Mouse (Mus musculus) c-Kit-positive CD71-positive TER-119-negative erythroid progenitor cells, embryonic 14.5 days (primary cell): Measurements from ENCODE around the gene Uqcr11.
A peak's percentile ranks its signal among the peaks of the same experiment; 100 is the strongest.

Source experiments
- DNase-seq: peaks from one replicate; pipeline ENCODE4 v3.0.0-alpha.2; 2013; ENCODE audit warnings: low read depth

Uqcr11 gene

GRCm38 (mm10) chr10:80376160-80376559, 30.5 kb downstream of the Uqcr11 start:
- DNase-seq = peak; percentile 89

GRCm38 (mm10) chr10:80374063-80374462, 32.6 kb downstream of the Uqcr11 start:
- peak; percentile 68 for DNase-seq

DNA sequence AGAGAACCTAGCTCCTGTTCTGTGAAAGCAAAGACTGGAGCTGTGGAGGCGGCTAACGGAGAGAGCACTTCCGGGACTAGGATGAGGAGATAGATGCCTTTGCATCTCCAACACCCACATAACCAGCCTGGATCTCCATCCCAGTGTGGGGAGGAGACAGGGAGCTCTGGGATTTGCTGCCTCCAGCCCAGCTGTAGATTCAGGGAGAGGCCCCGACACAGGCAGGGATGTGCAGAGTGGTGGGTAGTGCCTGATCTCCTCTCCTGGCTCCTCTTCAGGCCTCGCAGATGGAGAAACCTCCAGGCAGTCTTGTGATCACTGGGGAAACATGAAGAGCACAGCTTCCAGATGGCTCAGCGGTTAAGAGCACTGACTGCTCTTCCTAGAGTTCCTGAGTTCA, 33.9 kb downstream of the Uqcr11 start:
- DNase-seq = no peak

DNA sequence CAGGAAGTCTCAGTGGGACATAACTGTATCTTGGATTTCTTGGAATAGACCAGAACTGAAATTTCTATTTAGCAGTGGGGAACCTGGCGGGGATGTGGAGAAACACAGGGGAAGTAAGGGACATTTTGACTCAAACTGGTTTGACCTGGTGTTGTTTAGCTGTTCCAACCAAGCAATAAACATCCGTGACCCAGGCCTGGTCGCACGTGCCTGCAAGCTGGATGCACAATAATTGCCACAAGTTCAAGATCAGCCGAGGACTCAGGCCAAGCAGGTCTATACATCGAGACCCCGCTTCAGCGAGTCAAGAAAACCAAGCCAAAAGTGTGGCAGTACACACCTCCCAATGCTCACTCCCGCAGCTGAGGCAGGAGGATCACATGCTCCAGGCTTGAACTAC, 34.6 kb downstream of the Uqcr11 start:
- no peak for DNase-seq

- DNase-seq = no peak
Measured at GRCm38 (mm10) chr10:80371411-80371966, 35.1 kb downstream of the Uqcr11 start.

DNA sequence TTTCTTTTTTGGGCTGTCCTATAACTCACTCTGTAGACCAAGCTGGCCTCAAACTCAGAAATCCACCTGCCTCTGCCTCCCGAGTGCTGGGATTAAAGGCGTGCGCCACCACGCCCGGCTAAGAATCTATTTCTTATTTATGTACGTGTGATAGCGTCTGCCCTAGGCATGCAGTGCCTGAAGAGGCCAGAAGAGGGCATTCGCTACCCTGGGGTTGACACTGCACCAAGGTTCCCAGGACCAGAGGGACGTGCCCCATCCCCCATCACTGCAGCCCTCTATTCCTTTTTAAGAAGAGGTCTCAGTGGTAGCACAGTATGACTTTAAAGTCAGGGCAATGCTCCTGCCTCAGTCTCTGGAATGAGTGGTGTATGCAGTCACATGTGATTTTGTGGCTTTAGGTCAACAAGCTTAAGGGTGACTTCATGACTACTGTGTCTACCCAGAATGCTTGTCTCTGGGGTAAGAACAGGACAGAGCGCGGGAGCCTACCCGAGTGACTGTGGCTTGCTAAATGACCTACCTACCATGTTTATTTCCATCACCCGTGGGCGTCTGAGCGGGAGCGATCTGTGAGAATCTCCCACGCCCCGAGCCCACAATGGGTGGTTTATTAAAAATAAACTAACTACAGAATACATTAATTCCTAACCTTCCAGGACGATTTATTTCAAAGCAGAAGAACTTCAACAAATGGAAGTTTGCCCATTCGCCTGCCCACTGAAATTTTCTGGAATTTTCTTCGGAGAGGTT, 36.5 kb downstream of the Uqcr11 start:
- no peak for DNase-seq

DNA sequence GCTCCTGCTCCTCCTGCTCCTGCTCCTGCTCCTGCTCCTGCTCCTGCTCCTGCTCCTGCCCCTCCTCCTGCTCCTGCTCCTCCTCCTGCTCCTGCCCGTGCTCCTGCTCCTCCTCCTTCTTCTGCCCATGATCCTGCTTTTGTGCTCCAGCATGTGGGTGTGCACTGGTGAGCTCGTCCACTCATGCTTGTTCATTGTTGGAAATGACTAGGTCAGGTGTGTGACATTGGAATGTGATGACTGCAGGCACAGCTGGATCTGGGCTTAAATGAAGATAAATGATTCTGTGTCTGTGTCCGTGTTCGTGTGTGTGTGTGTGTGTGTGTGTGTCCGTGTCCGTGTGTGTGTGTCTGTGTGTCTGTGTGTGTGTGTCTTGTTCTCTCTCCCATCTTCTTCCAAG, 38.2 kb downstream of the Uqcr11 start:
- DNase-seq = no peak

- no peak for DNase-seq
Measured at GRCm38 (mm10) chr10:80367954-80368353, 38.7 kb downstream of the Uqcr11 start.

DNA sequence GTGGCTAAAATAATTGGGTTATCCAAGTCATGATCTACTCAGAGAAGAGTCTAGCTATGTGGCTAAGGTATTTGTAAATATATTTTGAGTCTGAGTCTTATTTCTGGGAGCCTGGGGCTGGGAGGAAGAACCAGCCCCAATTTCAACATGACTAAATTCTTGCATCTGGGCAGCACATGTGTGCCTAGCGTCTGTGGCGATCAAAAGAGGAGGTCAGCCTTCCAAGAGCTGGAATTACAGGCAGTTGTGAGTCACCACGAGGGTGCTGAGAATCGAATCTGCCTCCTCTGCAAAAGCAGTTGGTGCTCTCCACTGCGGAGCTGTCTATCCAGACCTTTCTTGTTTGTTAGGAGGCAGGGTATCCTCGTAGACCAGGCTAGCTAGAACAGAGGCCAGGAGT, 40.9 kb downstream of the Uqcr11 start:
- no peak for DNase-seq

- no peak for DNase-seq
Measured at GRCm38 (mm10) chr10:80363734-80364133, 42.9 kb downstream of the Uqcr11 start.

DNA sequence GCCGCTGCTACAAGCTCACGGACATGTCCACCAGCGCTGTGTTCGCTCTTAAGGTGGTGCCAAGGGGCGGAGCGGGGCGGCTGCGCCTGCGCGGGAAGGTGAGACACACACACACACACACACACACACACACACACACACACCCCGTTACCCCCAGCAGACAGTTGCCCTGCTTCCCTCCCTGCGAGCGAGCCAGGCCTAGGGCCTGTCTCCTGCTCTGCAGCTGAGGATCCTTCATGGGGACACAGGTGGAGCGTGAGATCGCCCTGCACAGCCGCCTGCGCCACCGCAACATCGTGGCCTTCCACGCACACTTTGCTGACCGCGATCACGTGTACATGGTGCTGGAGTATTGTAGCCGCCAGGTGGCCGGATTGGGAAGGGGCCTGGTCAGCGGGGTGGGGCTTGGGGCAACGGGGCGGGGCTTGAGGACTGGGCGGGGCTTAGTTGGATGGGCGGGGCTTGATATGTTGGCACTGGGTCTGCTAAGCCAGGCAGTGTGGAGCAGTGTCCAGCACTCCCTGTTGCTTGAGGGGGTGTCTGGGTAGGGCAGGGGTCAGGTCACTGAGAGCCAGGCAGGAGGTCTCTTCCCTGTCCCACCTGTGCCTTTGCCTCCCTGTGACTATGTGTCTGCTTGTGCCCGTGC, 48.5 kb downstream of the Uqcr11 start:
- no peak for DNase-seq

DNA sequence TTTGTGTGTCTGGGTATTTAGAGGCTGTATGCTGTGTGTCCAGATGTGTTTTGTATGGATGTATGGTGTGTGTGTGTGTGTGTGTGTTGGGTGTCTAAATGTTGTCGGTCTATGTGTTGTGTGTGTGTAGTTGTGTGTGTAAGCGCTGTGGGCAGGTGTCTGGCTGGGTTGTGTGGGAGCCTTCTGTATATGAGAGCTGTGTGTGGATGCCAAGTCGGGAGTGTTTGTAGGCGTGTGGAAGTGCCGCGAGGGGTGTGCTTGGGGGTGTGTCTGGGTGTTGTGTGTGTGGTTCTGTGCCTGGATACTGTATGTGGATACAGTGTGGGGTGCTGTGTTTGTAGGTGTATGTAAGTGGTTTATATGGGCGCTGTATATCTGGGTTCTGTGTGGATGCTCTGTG, 49.3 kb downstream of the Uqcr11 start:
- DNase-seq = no peak

DNA sequence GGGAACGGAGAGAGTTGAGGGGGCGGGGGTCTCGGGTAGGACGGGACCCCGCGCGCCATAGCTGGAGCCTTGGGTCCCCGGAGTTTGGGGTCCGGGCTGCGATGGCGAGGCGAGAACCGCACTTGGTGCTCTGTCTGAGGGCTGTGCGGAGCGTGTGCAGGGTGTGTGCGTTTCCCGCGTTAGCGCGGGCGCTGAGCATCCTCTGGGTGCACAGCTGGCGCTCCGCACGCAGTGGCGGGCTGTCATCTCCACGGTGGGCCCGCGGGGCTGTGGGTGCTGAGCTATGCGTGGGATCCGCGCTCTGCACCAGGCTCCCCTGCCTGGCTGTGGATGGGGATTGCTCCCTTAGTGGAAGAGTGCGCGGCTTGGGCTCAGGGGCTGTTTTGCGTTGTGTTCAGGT, 49.9 kb downstream of the Uqcr11 start:
- DNase-seq = no peak

DNA sequence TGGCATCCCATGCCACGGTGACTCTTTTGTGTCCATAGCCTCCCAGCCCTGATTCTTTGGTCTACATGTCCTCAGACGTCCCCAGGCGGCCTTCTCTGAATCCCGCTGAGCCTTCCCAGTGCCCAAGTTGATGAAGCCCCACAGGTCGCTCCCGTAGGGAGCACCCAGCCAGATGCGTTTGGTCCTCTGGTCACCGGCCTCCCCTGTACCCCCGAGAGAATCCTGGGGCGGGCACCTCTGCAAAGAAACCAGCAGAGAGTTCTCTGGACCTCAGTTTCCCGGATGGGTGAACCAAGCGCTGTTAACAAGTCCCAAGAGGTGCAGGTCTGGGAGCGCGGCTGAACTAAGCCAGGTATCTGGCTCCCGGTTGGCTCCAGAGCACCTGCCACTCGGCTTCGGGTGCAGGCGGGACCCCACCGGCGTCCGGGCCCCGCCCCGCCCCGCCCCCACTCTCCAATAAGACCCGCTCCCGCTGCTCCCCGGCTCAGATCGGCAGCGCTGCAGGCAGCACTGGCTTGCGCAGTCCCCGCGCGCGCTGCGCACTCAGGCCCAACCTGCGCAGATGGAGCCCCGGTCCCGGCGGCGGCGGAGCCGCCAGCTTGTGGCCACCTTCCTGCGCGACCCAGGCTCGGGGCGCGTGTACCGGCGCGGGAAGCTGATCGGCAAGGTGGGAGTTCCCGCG, 50.5 kb downstream of the Uqcr11 start, which contains the start of gene Plk5:
Gene Plk5, plus strand, starts transcription at position 459 of the 682 bp plus-strand sequence.
- DNase-seq = no peak

GRCm38 (mm10) chr10:80355431-80355830, 51.2 kb downstream of the Uqcr11 start:
- DNase-seq = no peak
